Mouse (Mus musculus): Measurements from ENCODE around the gene Gm20388.

The Gm20388 gene

DNA sequence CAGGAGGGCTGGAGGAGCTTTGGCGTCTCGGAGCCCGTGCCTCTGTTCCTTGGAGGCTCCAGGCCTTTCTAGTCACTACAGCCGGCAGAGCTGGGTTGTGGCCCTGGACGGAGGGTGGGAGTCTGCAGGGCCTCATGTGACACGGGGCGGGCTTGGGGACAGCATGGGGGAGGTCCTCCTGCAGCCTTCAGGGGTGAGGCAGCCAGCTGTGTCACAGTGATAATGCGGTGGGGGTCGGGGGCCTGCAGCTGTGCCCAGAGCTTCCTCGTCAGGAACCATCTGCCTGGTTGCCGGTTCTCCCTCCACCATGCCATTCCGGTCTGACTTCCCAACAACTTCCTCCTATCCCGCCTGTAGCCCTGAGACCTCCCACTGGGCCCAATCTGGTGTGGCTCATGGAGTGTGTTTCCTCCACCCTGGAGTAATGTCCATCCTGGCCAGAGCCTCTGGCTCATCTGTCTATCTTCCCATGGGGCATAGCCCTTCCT, 2788.4 kb downstream of the Gm20388 start, which contains the start of gene Cbfa2t3:
TSS of gene Cbfa2t3 (minus strand) at position 105 of the 488 bp plus-strand sequence.
- no peak for DNase-seq (ENCODE audit: low spot score)

DNA sequence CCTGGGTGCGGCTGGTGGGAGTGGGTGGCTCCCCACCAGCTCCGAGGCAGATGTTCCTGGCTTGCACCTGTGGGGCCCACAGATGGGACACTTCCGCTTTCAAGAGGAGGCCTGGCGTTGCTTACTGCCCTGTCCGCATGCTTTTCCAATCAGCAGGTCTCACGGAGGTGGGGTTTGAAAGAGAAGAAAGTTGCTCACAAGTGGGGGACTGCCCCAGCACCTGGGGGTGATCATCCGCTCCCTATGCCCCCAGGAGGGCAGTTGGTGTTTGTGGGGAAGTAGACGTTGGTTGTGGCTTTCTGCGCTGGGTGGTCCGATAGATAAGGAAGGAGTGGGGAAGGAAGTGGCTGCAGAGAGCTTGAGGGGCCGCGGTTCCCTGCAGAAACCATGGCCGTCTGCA, 2790.0 kb downstream of the Gm20388 start:
- no peak for DNase-seq (ENCODE audit: low spot score)

- no peak for DNase-seq (ENCODE audit: low spot score)
These were observed 2791.0 kb downstream of the Gm20388 start for GRCm38 (mm10) chr8:122701441-122702185.

GRCm38 (mm10) chr8:122702301-122702941, 2791.8 kb downstream of the Gm20388 start:
- no peak for DNase-seq (ENCODE audit: low spot score)

DNA sequence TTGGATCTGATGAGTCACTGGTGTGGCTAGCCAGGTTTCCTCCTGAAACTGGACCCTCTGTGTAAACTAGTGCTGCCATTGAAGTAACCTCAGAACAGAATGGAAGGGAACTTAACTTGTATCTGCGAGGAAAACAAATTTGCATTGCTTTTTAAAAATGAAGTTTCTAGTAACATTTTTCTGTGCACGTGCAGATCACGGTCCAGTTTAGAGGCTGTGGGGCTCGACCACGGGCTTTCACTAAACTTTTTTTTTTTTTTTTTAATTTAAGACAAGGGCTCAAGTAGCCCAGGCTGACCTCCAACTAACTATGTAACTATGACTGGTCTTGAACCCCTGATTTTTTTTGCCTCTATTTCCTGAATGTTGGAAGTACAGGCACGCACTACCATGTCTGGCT, 2792.3 kb downstream of the Gm20388 start:
- DNase-seq (ENCODE audit: low spot score) = no peak

DNA sequence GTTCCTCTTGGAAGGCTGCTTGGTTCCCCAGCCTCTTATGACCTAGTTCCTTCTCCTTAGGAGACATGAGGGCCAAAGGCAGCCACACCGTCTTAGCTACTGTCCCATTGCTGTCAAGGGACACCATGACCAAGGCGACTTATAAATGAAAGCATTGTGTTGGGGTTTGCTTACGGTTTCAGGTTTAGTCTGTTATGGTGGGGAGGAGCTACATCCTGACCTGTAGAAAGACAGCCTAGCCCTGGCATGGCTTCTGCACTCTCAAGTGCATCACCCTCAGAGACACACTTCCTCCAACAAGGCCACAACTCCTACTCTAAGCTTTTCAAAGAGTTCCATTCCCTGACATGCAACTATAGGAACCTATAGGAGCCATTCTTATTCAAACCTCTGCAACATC, 2794.0 kb downstream of the Gm20388 start:
- no peak for DNase-seq (ENCODE audit: low spot score)

- no peak for DNase-seq (ENCODE audit: low spot score)
These were observed 2795.4 kb downstream of the Gm20388 start for GRCm38 (mm10) chr8:122705901-122706561.

DNA sequence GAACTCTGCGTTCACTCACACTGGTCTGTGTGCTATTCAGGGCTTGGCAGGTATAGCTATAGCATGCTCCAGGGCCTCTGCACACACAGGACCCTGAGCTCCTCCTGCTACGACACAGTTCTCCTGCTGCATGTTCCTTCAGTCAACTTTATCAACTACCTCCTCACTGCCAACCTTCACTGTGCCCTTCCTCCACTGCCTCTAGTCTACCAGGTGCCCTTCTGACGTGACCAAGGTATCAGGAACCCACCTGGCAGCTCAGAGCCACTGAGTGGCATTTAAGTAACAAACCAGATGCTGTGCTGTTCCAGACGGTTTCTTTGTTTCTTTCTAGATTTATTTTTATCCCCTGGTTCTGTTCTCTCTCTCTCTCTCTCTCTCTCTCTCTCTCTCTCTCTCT, 2796.5 kb downstream of the Gm20388 start:
- no peak for DNase-seq (ENCODE audit: low spot score)

- DNase-seq (ENCODE audit: low spot score) = no peak
These were observed 2798.9 kb downstream of the Gm20388 start for GRCm38 (mm10) chr8:122709340-122710111.

DNA sequence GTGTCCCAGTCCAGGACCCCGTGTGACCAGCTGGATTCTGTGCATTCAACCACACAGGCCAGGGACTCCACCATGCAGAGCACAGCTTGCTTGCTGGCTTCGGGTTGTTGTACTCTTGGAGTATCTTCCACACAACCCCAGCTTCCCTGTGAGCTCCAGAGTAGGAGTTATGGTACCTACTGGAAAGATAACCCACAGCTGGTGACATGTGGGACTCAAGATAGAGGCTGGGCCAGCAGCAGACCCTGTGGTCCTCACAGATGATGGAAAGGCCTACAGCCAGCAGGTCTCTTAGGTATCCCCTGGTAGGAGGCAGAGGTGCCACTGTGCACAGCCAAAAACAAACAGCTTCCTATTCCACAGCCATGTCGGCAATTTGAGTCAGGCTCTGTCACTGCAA, 2800.8 kb downstream of the Gm20388 start:
- DNase-seq (ENCODE audit: low spot score) = no peak

GRCm38 (mm10) chr8:122711891-122712365, 2801.3 kb downstream of the Gm20388 start:
- no peak for DNase-seq (ENCODE audit: low spot score)

DNA sequence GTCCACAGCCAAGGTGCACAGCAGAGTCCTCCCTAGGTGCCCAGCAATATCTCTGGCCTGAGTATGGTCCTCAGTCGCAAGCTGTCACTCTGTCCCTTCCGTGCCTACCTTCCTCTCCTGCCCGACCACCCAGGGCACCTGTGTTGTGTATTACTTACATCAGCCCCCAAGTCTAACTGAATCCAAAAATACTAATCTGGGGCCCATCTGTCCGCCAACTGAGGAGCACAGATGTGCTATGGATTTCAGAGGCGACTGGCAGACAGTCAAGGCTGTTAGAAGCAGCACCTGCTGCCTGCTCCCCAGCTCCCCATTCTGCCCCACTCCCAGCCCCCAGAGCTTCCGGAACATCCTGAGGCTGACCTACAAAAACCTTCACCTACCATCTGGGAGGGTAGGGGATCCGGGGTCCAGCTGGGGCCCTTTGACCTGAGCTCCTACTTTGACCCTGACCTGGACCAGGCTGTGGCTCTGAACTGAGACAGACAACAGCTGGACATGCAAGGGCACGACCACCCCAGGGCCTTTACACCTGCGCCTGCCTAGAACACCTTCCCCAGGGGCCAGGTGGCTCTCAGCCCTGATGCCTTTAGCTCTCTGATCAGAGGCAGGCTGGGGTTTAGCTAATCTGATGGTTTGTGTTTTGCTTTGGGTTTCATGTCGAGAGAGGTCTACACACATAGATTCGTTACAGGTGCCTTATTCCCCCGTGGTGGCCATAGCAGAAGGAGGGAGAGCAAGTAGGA, 2801.9 kb downstream of the Gm20388 start:
- DNase-seq (ENCODE audit: low spot score) = no peak

- DNase-seq (ENCODE audit: low spot score) = no peak
These were observed 2802.5 kb downstream of the Gm20388 start for GRCm38 (mm10) chr8:122713157-122713518.

DNA sequence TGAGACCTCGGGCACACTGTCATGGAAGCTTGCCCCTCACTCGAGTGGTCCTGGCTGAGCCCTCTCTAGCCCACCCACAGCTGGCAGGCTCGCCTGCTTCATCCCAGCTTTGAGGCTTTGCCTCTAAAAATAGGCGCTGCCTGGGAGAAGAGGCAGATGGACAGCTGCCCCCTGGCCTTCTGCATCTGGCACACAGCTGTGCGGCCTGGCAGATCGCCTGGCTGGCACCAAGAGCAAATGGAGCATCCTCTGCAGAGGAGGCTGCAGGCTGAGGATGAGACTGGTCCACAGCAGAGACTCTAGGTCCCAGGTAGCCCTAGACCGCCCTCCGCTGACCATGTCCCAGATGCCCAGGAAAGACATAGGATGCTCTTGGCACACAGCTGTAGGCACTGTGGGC, 2805.9 kb downstream of the Gm20388 start:
- no peak for DNase-seq (ENCODE audit: low spot score)

- no peak for DNase-seq (ENCODE audit: low spot score)
These were observed 2807.3 kb downstream of the Gm20388 start for GRCm38 (mm10) chr8:122717869-122718509.

- DNase-seq (ENCODE audit: low spot score) = no peak
These were observed 2808.3 kb downstream of the Gm20388 start for GRCm38 (mm10) chr8:122718711-122719499.

DNA sequence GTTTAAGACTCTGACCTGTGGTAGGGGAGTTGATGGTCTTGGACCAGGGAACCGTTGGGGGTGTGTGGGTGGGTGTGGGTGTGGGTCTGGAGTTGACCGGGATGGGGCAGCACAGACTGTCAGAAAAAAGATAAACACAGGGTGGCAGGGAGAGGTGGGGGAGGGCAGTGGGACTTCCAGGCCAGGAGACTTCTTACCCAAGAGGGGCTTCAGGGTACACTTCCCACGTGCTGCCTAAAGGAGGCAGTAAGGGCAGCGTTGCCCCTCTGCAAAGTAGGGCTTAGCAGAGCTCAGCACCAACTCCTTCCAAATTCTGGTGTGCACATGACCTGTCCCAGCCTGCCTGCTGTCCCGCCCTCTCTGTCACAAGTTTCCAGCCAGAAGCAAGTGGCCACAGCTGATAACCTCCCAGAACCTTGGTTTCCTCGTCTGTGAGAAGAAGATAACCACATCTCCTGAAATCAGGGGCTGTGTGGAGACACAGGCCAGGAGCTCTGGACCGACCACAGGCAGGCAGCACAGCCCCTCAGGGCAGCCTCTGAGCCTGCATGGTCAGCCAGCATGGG, 2808.9 kb downstream of the Gm20388 start:
- DNase-seq (ENCODE audit: low spot score) = no peak

GRCm38 (mm10) chr8:122720070-122720729, 2809.6 kb downstream of the Gm20388 start:
- DNase-seq (ENCODE audit: low spot score) = no peak

Data from ovary, postnatal 14 days (tissue).